Mouse (Mus musculus): ENCODE data around the gene Adamtsl3. TPM values are rescaled to one million over a fixed set of nuclear protein-coding genes. Genes with fewer than 3 reads are reported as not detected.

Adamtsl3 gene
- not detected in 4 replicates for total RNA-seq (2023; ENCODE audit: inconsistent age)

DNA sequence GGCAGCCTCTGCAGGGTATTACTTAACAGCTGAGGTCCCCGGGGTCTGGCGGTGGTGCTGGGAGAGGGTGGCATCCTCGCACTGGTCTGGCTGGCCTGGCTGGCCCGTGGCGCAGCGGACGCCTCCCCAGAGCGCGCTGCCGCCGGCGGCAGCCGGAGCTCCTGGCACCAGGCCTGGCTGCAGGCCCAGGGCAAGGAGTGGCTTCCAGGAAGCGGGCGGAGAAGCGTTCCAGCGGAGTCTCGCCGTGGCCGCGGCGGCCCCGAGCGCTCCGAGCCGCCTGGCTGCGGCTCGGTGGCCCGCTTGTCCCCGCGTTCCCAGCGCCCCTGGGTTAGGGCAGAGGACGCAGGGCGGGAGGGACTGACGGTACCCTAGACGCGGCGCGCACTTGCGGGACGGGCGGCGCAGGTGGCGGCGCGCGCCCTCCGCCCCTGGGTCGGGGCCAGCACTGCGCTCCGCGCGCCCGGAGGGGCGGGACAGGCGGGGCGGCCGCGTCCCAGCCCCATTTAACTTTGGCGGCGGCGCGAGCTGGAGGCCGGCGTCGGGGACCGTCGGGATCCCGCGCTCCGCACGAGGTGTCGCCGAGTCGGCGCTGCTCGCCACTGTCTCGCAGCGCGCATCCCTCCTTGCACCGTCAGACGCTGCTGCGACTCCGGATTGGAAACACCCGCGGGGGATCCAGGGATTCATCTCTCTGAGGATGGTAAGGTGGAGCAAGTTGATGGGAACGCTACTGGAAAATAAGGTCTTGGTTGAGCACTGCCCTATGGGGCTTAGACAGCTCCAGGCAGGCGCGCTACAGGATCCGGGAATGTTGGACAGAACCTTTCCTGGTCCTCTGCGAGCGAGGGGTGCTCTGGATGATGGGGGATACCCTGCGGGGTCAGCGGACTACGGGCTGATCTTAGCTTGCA, at the start of gene Adamtsl3:
Gene Adamtsl3, plus strand, starts transcription at position 484 of the 911 bp plus-strand sequence.

GRCm38 (mm10) chr7:82648353-82649080, 313.0 kb downstream of the Adamtsl3 start, which contains the start of the genes Saxo2 and Efl1:
TSS of gene Saxo2 (minus strand) at chr7:82648528.
TSS of gene Efl1 (plus strand) at chr7:82648614.

Other genes starting within 250 kb of the Adamtsl3 start
- not detected in 4 replicates for gene Sh3gl3, start 161.9 kb upstream of the Adamtsl3 start, total RNA-seq (2023; ENCODE audit: inconsistent age)